Mouse (Mus musculus) thymus, adult 2 months (tissue): ENCODE measurements around the gene Itpkb. TPM values are rescaled to one million over a fixed set of nuclear protein-coding genes. Genes with fewer than 3 reads are reported as not detected.

Experiments used
- DNase-seq: peaks from one replicate; pipeline ENCODE4 v3.0.0; 2021
- H3K27ac ChIP-seq: fragments of 200-500 bp; 2 replicates; pipeline ENCODE4 v1.5.1; 2012; ENCODE audit warnings: low read length, control low read depth; ENCODE audit not compliant: control insufficient read depth, insufficient read depth
- H3K27me3 ChIP-seq: fragments of 200-500 bp; 2 replicates; pipeline ENCODE4 v1.6.1; 2012; ENCODE audit warnings: mild to moderate bottlenecking, low read length, moderate library complexity, mixed read lengths; ENCODE audit not compliant: control insufficient read depth, insufficient read depth
- H3K36me3 ChIP-seq: fragments of 200-500 bp; 2 replicates; pipeline ENCODE4 v1.6.1; 2012; ENCODE audit warnings: mild to moderate bottlenecking, low read length, moderate library complexity; ENCODE audit not compliant: control insufficient read depth, insufficient read depth
- H3K4me1 ChIP-seq: fragments of 200-500 bp; replicated peaks from 2 replicates; pipeline ENCODE4 v1.6.1; 2012; ENCODE audit warnings: low read length; ENCODE audit not compliant: control insufficient read depth, insufficient read depth
- H3K4me3 ChIP-seq: fragments of 200-500 bp; 2 replicates; pipeline ENCODE4 v1.5.1; 2012; ENCODE audit warnings: mild to moderate bottlenecking, low read length, control low read depth, moderate library complexity; ENCODE audit not compliant: control insufficient read depth, insufficient read depth
- CTCF ChIP-seq: fragments of 200-500 bp; IDR thresholded peaks from 2 replicates; pipeline ENCODE4 v1.5.1; 2012; ENCODE audit warnings: mild to moderate bottlenecking, control low read depth, low read length, moderate library complexity, borderline replicate concordance; ENCODE audit not compliant: control insufficient read depth, poor library complexity, insufficient read depth; ENCODE audit errors: extremely low read depth
- POLR2A ChIP-seq: fragments of 200-500 bp; IDR thresholded peaks from 2 replicates; pipeline ENCODE4 v1.6.1; 2012; ENCODE audit warnings: mild to moderate bottlenecking, low read length, control low read depth, moderate library complexity; ENCODE audit not compliant: control insufficient read depth, poor library complexity, insufficient read depth; ENCODE audit errors: extremely low read depth
- WGBS: fragments of 180-500 bp; shearing (Covaris S2); methylation state at CpG from one replicate; pipeline ENCODE4 v1.1.7; 2018; 5-methylcytosine and 5-hydroxymethylcytosine counted together
- polyA plus RNA-seq: library from polyadenylated mRNA; depleted of rRNA; stranded (reverse); fragments of >200 nt; gene quantifications from 2 replicates; pipeline ENCODE4 v1.2.3, GENCODE M21; 2012

The Itpkb gene
- polyA plus RNA-seq, 1 experiment = 69.0 TPM

DNA sequence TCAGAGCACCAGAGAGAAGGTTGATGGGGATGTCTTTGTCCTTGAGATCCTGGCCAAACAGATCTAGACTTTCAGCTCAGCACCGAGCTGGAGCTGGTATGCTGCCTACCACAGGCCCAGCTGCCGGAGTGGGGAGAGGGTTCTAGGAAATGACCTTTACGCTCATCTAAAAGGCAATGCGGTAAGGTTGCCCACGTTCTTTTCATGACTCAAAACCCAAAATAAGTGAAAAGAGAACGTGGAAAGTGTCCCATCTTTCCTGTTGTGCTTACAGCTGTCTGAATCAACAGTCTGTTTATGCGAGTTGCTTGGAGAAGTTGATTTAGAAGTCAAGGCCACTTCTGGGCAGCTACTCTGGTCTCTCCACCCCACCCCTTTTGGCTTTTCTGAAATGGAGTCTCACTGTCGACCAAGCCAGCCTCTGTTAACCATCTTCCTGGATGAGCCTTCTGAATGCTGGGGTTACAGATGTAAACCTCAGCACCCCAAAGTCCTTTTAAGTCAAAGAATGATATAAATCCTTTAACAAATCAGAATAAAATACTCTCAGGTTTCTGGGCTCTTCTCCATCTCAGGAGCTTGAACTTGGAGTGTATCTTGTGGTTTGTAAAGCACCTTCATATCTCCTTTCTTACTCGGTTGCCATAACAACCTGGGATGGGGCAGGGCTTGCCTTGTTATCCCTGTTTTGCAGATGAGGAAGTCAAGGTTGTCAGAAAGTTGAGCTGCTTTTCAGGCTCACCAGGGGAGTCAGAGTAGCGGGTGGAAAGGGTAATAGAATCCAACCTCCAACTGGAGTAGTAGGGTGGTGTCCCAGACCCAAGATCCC, 60.7 kb downstream of the Itpkb start:
- Histone ChIP-seq H3K36me3 (peaks cover 14% of the 10 kb centered on the region), H3K27ac (peak overlapping the region; percentile 70), H3K4me1 (peaks cover 54% of the 10 kb centered on the region), H3K27me3 (no peaks in the 10 kb centered on the region), H3K4me3 (no peak overlapping the region)
- no peak for DNase-seq
- WGBS = 29% methylated on average over 10 of the region's 10 CpGs
- TF ChIP-seq POLR2A = no peak
- TF ChIP-seq CTCF = no peak

DNA sequence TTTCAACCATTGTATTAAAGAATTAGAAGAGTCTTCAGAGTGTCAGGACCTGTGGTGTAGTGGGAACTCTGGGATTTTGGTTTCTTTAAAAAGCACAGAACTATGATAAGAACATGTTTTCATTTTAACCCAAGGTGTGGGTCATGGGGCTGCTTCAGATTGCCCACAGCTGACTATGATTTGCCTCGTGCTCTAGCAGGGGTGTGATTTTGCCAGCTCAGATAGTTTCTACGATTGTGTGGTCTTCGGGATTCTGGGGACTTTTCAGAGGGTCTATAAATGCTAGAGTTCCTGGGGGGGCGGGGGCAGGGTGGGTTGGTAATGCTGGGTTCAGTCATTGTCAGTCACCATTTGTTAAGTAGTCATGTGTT, 61.3 kb downstream of the Itpkb start:
- no peak overlapping the region for H3K4me3 ChIP-seq
- no peaks in the 10 kb centered on the region for H3K27me3 ChIP-seq
- 95% methylated on average over 4 of the region's 4 CpGs for WGBS
- peaks cover 54% of the 10 kb centered on the region for H3K4me1 ChIP-seq
- peaks cover 16% of the 10 kb centered on the region for H3K36me3 ChIP-seq
- peak overlapping the region; percentile 10; the same call in 1 of the 2 replicates for H3K27ac ChIP-seq
- DNase-seq = no peak
- no peak for TF ChIP-seq CTCF
- no peak for TF ChIP-seq POLR2A

DNA sequence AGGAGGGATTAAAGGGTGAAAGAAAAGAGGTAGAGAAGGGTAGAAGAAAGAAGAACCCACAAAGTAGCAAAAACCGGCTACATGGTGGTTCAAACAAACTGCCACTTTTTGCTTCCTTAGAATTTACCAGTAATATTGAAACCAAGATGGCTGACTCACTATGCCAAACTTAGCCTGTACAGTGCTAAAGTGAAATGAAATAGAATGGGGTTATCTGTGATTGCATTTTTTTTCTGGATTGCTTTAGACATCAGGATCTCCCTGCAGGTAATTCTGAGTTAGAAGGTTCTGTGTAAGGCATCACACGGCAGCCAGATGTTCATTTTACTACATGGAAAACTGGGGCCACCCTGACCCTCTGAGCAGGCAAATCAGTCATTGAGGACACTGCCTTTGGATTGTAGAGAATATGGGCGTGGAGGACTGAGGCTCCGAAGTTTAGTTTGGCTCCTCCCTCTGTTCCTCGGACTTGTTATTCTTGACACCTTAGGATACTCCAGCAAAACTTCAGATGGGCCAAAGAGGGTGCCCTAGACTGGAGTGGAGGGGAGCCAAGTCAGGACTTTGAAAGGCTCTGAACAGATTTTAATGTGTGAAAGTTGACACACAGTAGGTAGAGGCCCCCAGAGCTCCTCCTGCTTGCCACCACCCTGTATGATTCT, 62.0 kb downstream of the Itpkb start:
- Histone ChIP-seq H3K4me1 (peaks cover 53% of the 10 kb centered on the region), H3K4me3 (no peak overlapping the region), H3K27me3 (no peaks in the 10 kb centered on the region), H3K36me3 (peaks cover 16% of the 10 kb centered on the region), H3K27ac (peak overlapping the region; percentile 97)
- no peak for TF ChIP-seq CTCF
- no peak for TF ChIP-seq POLR2A
- DNase-seq = no peak
- 81% methylated on average over 5 of the region's 5 CpGs for WGBS

DNA sequence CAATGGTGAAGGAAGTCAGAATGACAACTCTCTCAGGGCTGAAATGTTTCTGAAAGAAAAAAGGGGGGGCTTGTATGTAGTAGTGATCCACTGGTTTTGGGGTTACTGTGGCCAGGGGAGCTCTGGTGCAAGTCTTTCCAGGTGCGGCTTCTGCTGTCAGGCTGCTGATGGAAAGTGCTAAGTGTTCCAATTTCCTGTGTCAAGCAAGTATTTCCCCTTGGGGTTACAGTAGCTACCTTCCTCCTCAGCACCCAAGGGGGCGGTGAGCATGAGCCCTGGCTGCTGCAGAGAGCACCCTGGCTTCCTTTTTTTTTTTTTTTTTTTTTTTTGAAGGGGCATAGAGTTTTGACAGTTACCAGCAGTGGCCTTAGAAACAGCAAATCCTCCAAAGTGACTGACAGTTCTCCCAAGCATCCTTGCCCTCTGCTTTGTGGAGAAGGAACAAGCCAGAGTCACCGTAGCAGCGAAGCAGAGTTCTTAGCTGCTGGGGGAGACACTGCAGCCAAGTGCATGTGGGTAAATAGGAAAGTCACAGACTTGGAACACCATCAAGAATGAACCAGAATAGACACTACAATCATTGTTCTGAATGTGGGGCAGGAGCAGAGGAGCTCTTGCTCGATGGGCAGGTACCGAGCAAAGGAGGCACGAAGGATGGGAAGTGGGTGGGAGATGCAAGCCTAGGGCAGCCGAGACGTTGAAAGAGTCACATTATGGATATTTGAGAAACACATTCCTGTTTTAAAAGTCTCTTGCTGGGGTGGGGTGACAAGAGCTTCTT, 62.9 kb downstream of the Itpkb start:
- 41% methylated on average over 9 of the region's 9 CpGs for WGBS
- H3K36me3 ChIP-seq = peaks cover 16% of the 10 kb centered on the region
- no peak overlapping the region for H3K4me3 ChIP-seq
- H3K27me3 ChIP-seq = no peaks in the 10 kb centered on the region
- H3K27ac ChIP-seq = peak overlapping the region; percentile 97
- TF ChIP-seq CTCF (no peak), POLR2A (no peak)
- peaks cover 50% of the 10 kb centered on the region for H3K4me1 ChIP-seq
- DNase-seq = peak; percentile 70

DNA sequence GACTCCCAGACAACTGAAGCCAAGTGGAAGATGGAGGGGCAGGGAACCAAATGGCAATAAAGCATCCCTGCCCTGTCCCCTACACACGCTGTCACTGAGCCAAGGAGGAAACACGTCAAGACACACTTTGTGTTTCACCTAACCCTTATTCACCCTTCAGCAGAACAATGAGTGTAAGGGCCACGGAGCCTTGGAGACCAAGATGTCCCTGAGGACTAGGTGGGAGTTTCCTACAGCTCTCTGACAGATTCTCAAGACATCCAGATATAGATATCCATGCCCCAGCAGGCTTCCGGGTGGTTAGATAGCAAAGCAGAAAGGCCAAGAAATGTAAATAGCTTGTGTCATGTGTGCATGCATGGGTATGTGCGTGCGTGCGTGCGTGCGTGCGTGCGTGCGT, 63.6 kb downstream of the Itpkb start:
- Histone ChIP-seq H3K27me3 (no peaks in the 10 kb centered on the region), H3K4me3 (no peak overlapping the region), H3K4me1 (peaks cover 44% of the 10 kb centered on the region), H3K27ac (0 out of 2 replicates have a peak overlapping the region, but pooled peaks have one; percentile 48), H3K36me3 (peaks cover 16% of the 10 kb centered on the region)
- WGBS = 97% methylated on average over 12 of the region's 12 CpGs
- no peak for DNase-seq
- TF ChIP-seq POLR2A (no peak), CTCF (no peak)

DNA sequence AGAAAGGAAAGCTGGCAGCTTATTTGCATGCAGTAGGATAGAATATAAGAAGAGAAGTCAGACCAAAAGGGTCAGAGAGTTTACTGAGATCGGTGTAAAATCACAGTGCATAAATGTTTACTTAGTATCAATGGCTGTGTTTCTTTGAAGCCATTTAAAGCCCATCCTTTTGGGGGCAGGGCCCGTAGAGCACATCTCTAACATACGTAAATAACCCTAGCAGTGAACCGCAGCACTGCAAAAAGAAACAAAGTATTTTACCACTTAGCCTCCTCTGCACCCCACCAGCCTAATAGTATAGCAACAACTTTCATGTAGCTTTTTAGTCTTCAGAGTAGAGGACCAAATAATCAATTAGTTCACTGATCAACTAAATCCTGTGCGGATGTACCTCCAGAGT, 67.4 kb downstream of the Itpkb start:
- H3K27me3 ChIP-seq = no peaks in the 10 kb centered on the region
- peaks cover 16% of the 10 kb centered on the region for H3K36me3 ChIP-seq
- H3K27ac ChIP-seq = no peak overlapping the region
- WGBS = 90% methylated on average over 5 of the region's 5 CpGs
- DNase-seq = no peak
- peaks cover 47% of the 10 kb centered on the region for H3K4me1 ChIP-seq
- no peak overlapping the region for H3K4me3 ChIP-seq
- TF ChIP-seq CTCF = no peak
- TF ChIP-seq POLR2A = no peak
